Mouse (Mus musculus) heart, adult 11 months (tissue): ENCODE results near the gene Phc2.

ENCODE experiments used
- DNase-seq: peaks from one replicate; pipeline ENCODE4 v3.0.0; 2022

The Phc2 gene

DNA sequence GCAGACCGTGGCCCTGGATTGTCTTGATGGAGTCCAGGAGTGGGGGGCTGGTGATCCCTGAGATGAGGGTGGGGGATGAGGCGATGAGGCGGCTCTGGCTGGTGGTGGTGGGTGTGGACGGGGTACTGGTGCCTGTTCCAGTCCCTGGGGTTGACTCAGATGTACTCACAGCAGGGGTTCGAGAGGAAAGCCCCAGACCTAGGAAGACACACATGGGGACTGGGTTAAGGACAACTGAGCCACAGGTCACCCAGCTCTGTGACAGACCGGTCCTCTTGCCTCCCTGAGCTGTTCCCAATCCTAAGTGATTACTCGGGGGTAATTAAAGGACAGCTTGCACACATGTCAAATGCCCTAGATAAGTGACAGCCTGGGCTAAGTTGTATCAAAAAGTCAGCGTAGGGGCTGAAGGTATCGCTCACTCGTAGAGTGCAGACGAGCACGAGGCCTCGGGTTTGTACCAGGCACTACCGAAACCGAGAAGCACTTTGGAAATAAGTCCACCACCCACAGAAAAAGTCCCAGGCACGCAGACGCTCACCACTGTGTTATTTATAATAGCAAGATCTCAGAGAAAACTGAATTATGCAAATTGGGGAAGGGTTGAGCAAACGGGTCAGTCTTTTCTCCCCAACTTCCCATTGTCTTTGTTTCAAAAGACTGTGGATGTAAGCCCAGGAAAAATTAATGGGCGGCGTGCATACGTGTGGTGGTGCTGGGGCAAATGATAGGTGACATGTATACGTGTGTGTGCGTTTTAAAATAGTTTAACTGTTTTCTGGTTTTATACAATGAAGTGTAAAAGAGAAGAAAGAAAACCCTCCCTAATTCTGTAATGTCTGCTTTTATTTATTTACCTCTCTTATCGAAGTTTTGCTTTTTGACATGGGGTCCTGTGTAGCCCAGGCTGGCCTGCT is 132.8 kb downstream of the Phc2 start:
- peak; percentile 88 for DNase-seq

DNA sequence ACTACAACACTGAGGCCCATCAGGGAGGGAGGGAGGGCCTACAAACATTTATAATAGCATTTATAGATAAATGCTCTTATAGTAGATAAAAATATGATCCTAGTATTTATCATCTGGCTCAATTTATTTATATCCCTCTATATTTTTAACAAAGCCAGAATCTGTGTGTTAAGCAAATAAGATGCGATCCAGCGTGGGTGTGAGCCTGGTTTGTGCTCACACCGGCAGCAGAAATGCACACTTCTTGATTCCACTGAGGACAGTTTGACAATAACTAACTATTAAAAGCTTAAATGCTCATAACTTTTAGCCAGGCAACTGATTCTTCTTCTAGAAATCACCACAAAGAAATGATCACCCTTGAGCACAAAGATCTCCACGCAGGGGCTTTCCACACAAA is 133.6 kb downstream of the Phc2 start:
- DNase-seq = no peak

DNA sequence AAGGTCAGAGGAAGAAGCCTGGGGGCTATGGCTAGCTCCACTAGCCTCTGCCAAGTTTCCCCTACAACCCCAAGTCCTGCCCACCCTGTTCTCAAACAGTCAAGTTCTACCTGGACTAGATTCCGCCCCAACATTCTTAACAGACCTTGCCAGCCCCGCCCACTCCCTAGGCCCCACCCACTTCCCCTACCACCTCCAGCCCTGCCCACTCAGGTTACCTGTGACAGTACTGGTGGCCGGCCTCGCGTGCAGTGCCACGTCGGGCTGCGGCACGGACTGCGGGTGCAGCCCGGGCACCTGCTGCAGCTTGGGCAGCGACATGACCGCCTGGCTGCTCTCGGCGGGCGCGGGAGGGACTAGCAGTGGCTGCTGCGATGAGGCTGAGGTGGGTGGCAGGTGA is 135.1 kb downstream of the Phc2 start:
- peak; percentile 86 for DNase-seq

DNA sequence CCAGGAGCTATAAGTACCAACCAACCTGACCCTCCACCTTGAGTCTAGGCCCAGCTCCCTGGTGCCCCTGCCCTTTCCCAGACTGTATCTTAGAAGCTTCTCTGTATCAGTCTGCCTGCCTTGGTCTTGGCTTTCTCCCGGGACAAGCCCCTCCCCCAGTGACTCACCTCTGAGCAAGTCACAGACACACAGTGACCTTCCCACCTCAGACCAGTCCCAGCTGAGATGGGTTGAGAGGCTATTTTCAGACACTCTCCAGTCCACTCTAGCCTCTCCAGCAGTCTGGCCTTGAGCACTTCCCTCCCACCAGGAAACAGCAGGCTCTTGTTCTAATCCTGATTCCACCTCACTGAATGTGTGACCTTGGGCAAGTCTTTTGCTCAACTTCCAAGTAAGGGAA is 139.2 kb downstream of the Phc2 start:
- DNase-seq = no peak

DNA sequence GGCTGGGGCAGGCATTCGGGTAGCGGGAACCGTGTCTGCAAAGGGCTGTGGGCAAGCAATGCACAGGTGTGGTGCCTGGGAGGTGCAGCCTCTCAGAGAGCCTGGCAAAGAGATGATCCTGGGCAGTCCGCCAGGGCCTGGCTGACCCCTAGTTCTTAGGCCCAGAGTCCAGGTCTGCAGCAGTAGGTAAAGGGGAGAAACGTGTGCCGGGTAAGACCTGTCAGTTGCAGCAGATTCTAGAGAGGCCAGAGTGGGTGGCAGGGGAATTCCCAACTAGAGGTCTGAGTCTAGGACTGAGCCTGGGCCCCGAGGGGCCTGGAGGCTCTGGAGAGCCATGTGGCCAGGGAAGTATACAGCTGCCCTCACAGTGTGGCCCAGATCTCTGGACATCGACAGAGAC is 139.7 kb downstream of the Phc2 start:
- peak; percentile 79 for DNase-seq

- DNase-seq = peak; percentile 83
Measured at GRCm38 (mm10) chr4:128795596-128795995, 141.1 kb downstream of the Phc2 start.

- DNase-seq = no peak
Measured at GRCm38 (mm10) chr4:128796788-128797187, 142.3 kb downstream of the Phc2 start.

DNA sequence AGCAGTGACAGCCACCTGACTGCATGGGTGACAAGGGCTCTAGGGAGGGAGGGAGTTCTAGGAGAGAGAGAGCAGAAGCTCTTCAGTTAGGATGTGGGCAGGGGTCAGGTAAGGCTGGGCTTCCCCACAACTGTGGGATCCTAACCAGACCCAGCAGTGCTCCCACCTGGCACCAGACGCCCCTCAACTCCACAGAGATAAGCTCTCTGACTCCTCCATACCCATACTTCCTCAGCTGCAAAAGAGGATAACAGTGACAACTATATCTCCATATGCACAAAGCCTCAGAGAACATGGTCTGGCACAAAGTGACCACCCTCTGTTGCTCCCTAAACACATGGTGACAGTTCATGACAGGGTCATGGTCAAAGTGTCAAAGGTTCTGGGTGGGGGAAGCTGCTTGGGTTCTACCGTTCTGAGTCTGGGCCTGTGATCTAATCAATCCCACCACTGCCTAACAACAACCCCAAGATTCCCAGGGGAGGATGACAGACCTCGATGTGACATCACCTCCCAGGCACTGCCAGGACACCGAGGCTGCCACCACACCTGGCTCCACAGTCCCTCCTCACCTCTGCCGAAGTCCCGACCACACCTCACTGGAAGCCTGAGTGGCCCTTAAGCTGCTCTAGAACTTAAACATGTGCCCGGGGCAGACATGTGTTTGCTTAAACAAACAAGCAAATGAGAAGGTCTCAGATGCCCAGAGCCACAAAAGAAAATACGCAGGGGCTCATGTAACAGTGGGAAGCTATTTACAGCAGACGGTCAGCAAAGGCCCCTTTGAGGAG is 147.4 kb downstream of the Phc2 start:
- no peak for DNase-seq
